Mouse (Mus musculus): ENCODE results near the gene Gm17571. TPM values are rescaled to one million over a fixed set of nuclear protein-coding genes. Genes with fewer than 3 reads are reported as not detected.

Gene Gm17571
- polyA plus RNA-seq, 1 experiment from 2014 or later, result not detected

- WGBS, result 48% methylated on average over 5 of the region's 5 CpGs
- Histone ChIP-seq H3K36me3 (ENCODE audit: control insufficient read depth, insufficient read depth, low read length) (no peaks in the 10 kb centered on the region), H3K4me1 (ENCODE audit: control insufficient read depth, insufficient read depth, low read length) (peaks cover 33% of the 10 kb centered on the region), H3K9ac (ENCODE audit: low read depth, low read length) (no peak overlapping the region), H3K27me3 (ENCODE audit: control insufficient read depth, insufficient read depth, low read length) (no peaks in the 10 kb centered on the region), H3K27ac (ENCODE audit: low read depth, low read length) (peak overlapping the region; percentile 55; the same call in 1 of the 2 replicates), H3K4me3 (ENCODE audit: low read length) (no peak overlapping the region), H3K4me2 (replicated peaks; ENCODE audit: low read depth, low read length) (no peak overlapping the region), H3K9me3 (ENCODE audit: control insufficient read depth, low read length) (no peaks in the 10 kb centered on the region)
- peak; percentile 82 for ATAC-seq (ENCODE audit: low FRiP score, low TSS enrichment)
Measured at GRCm38 (mm10) chr9:13483199-13484068, 36.9 kb upstream of the Gm17571 start.

- no peaks in the 10 kb centered on the region for H3K36me3 ChIP-seq (ENCODE audit: control insufficient read depth, insufficient read depth, low read length)
- no peak overlapping the region for H3K4me3 ChIP-seq (ENCODE audit: low read length)
- H3K9ac ChIP-seq (ENCODE audit: low read depth, low read length), result 0 out of 2 replicates have a peak overlapping the region, but pooled peaks have one; percentile 23
- ATAC-seq (ENCODE audit: low FRiP score, low TSS enrichment), result peak; percentile 6; the same call in 1 of the 2 replicates
- H3K4me1 ChIP-seq (ENCODE audit: control insufficient read depth, insufficient read depth, low read length), result peaks cover 27% of the 10 kb centered on the region
- H3K9me3 ChIP-seq (ENCODE audit: control insufficient read depth, low read length), result no peaks in the 10 kb centered on the region
- H3K4me2 ChIP-seq (replicated peaks; ENCODE audit: low read depth, low read length), result no peak overlapping the region
- 3% methylated on average over 4 of the region's 4 CpGs for WGBS
- H3K27me3 ChIP-seq (ENCODE audit: control insufficient read depth, insufficient read depth, low read length), result no peaks in the 10 kb centered on the region
- H3K27ac ChIP-seq (ENCODE audit: low read depth, low read length), result peak overlapping the region; percentile 0; the same call in 1 of the 2 replicates
Measured at GRCm38 (mm10) chr9:13479275-13479674, 32.7 kb upstream of the Gm17571 start.

GRCm38 (mm10) chr9:13474951-13475350, 28.4 kb upstream of the Gm17571 start:
- H3K9ac ChIP-seq (ENCODE audit: low read depth, low read length), result no peak overlapping the region
- H3K4me2 ChIP-seq (replicated peaks; ENCODE audit: low read depth, low read length), result no peak overlapping the region
- no peak for ATAC-seq (ENCODE audit: low FRiP score, low TSS enrichment)
- H3K9me3 ChIP-seq (ENCODE audit: control insufficient read depth, low read length), result no peaks in the 10 kb centered on the region
- no peak overlapping the region for H3K27ac ChIP-seq (ENCODE audit: low read depth, low read length)
- H3K4me1 ChIP-seq (ENCODE audit: control insufficient read depth, insufficient read depth, low read length), result peaks cover 14% of the 10 kb centered on the region
- no peaks in the 10 kb centered on the region for H3K27me3 ChIP-seq (ENCODE audit: control insufficient read depth, insufficient read depth, low read length)
- H3K36me3 ChIP-seq (ENCODE audit: control insufficient read depth, insufficient read depth, low read length), result no peaks in the 10 kb centered on the region
- H3K4me3 ChIP-seq (ENCODE audit: low read length), result no peak overlapping the region
- WGBS, result 96% methylated on average over 5 of the region's 5 CpGs

- Histone ChIP-seq H3K4me2 (replicated peaks; ENCODE audit: low read depth, low read length) (no peak overlapping the region), H3K9me3 (ENCODE audit: control insufficient read depth, low read length) (no peaks in the 10 kb centered on the region), H3K36me3 (ENCODE audit: control insufficient read depth, insufficient read depth, low read length) (no peaks in the 10 kb centered on the region), H3K9ac (ENCODE audit: low read depth, low read length) (no peak overlapping the region), H3K4me1 (ENCODE audit: control insufficient read depth, insufficient read depth, low read length) (peaks cover 14% of the 10 kb centered on the region), H3K4me3 (ENCODE audit: low read length) (no peak overlapping the region), H3K27me3 (ENCODE audit: control insufficient read depth, insufficient read depth, low read length) (no peaks in the 10 kb centered on the region), H3K27ac (ENCODE audit: low read depth, low read length) (no peak overlapping the region)
- ATAC-seq (ENCODE audit: low FRiP score, low TSS enrichment), result no peak
- WGBS, result 43% methylated on average over 7 of the region's 7 CpGs
Measured at GRCm38 (mm10) chr9:13470013-13470412, 23.5 kb upstream of the Gm17571 start.

- Histone ChIP-seq H3K9me3 (ENCODE audit: control insufficient read depth, low read length) (no peaks in the 10 kb centered on the region), H3K4me1 (ENCODE audit: control insufficient read depth, insufficient read depth, low read length) (peaks cover 13% of the 10 kb centered on the region), H3K9ac (ENCODE audit: low read depth, low read length) (no peak overlapping the region), H3K27ac (ENCODE audit: low read depth, low read length) (peak overlapping the region; percentile 68; the same call in 1 of the 2 replicates), H3K27me3 (ENCODE audit: control insufficient read depth, insufficient read depth, low read length) (no peaks in the 10 kb centered on the region), H3K36me3 (ENCODE audit: control insufficient read depth, insufficient read depth, low read length) (no peaks in the 10 kb centered on the region), H3K4me3 (ENCODE audit: low read length) (no peak overlapping the region), H3K4me2 (replicated peaks; ENCODE audit: low read depth, low read length) (no peak overlapping the region)
- no peak for ATAC-seq (ENCODE audit: low FRiP score, low TSS enrichment)
- 78% methylated on average over 6 of the region's 6 CpGs for WGBS
Measured at GRCm38 (mm10) chr9:13468778-13469177, 22.2 kb upstream of the Gm17571 start.

- no peaks in the 10 kb centered on the region for H3K9me3 ChIP-seq (ENCODE audit: control insufficient read depth, low read length)
- 0 out of 2 replicates have a peak overlapping the region, but pooled peaks have one; percentile 51 for H3K27ac ChIP-seq (ENCODE audit: low read depth, low read length)
- no peak overlapping the region for H3K4me3 ChIP-seq (ENCODE audit: low read length)
- peak; percentile 75; the same call in 1 of the 2 replicates for ATAC-seq (ENCODE audit: low FRiP score, low TSS enrichment)
- no peak overlapping the region for H3K4me2 ChIP-seq (replicated peaks; ENCODE audit: low read depth, low read length)
- H3K36me3 ChIP-seq (ENCODE audit: control insufficient read depth, insufficient read depth, low read length), result no peaks in the 10 kb centered on the region
- WGBS, result 75% methylated on average over 7 of the region's 7 CpGs
- no peak overlapping the region for H3K9ac ChIP-seq (ENCODE audit: low read depth, low read length)
- H3K4me1 ChIP-seq (ENCODE audit: control insufficient read depth, insufficient read depth, low read length), result peaks cover 13% of the 10 kb centered on the region
- no peaks in the 10 kb centered on the region for H3K27me3 ChIP-seq (ENCODE audit: control insufficient read depth, insufficient read depth, low read length)
Measured at GRCm38 (mm10) chr9:13467745-13468144, 21.2 kb upstream of the Gm17571 start.

- no peak overlapping the region for H3K4me3 ChIP-seq (ENCODE audit: low read length)
- H3K4me1 ChIP-seq (ENCODE audit: control insufficient read depth, insufficient read depth, low read length), result peaks cover 13% of the 10 kb centered on the region
- no peak overlapping the region for H3K4me2 ChIP-seq (replicated peaks; ENCODE audit: low read depth, low read length)
- no peaks in the 10 kb centered on the region for H3K27me3 ChIP-seq (ENCODE audit: control insufficient read depth, insufficient read depth, low read length)
- H3K9me3 ChIP-seq (ENCODE audit: control insufficient read depth, low read length), result no peaks in the 10 kb centered on the region
- H3K9ac ChIP-seq (ENCODE audit: low read depth, low read length), result no peak overlapping the region
- H3K36me3 ChIP-seq (ENCODE audit: control insufficient read depth, insufficient read depth, low read length), result no peaks in the 10 kb centered on the region
- H3K27ac ChIP-seq (ENCODE audit: low read depth, low read length), result peak overlapping the region; percentile 37; the same call in 1 of the 2 replicates
- ATAC-seq (ENCODE audit: low FRiP score, low TSS enrichment), result no peak
- 78% methylated on average over 10 of the region's 10 CpGs for WGBS
Measured at GRCm38 (mm10) chr9:13466816-13467215, 20.3 kb upstream of the Gm17571 start.

GRCm38 (mm10) chr9:13466351-13466750, 19.8 kb upstream of the Gm17571 start:
- WGBS, result 77% methylated on average over 4 of the region's 4 CpGs
- peaks cover 13% of the 10 kb centered on the region for H3K4me1 ChIP-seq (ENCODE audit: control insufficient read depth, insufficient read depth, low read length)
- no peak overlapping the region for H3K4me2 ChIP-seq (replicated peaks; ENCODE audit: low read depth, low read length)
- H3K4me3 ChIP-seq (ENCODE audit: low read length), result no peak overlapping the region
- no peak overlapping the region for H3K9ac ChIP-seq (ENCODE audit: low read depth, low read length)
- ATAC-seq (ENCODE audit: low FRiP score, low TSS enrichment), result no peak
- no peaks in the 10 kb centered on the region for H3K27me3 ChIP-seq (ENCODE audit: control insufficient read depth, insufficient read depth, low read length)
- no peaks in the 10 kb centered on the region for H3K9me3 ChIP-seq (ENCODE audit: control insufficient read depth, low read length)
- H3K36me3 ChIP-seq (ENCODE audit: control insufficient read depth, insufficient read depth, low read length), result no peaks in the 10 kb centered on the region
- H3K27ac ChIP-seq (ENCODE audit: low read depth, low read length), result no peak overlapping the region; the same call in 1 of the 2 replicates

- no peak for ATAC-seq (ENCODE audit: low FRiP score, low TSS enrichment)
- H3K4me1 ChIP-seq (ENCODE audit: control insufficient read depth, insufficient read depth, low read length), result peaks cover 13% of the 10 kb centered on the region
- H3K9ac ChIP-seq (ENCODE audit: low read depth, low read length), result no peak overlapping the region
- no peak overlapping the region for H3K4me3 ChIP-seq (ENCODE audit: low read length)
- no peaks in the 10 kb centered on the region for H3K36me3 ChIP-seq (ENCODE audit: control insufficient read depth, insufficient read depth, low read length)
- 82% methylated on average over 4 of the region's 4 CpGs for WGBS
- H3K9me3 ChIP-seq (ENCODE audit: control insufficient read depth, low read length), result no peaks in the 10 kb centered on the region
- no peaks in the 10 kb centered on the region for H3K27me3 ChIP-seq (ENCODE audit: control insufficient read depth, insufficient read depth, low read length)
- H3K4me2 ChIP-seq (replicated peaks; ENCODE audit: low read depth, low read length), result no peak overlapping the region
- H3K27ac ChIP-seq (ENCODE audit: low read depth, low read length), result no peak overlapping the region
Measured at GRCm38 (mm10) chr9:13465358-13466020, 18.9 kb upstream of the Gm17571 start.
